Mouse (Mus musculus) forebrain, embryonic 15.5 days (tissue): ENCODE results near the gene Specc1l. TPM values are rescaled to one million over a fixed set of nuclear protein-coding genes. Genes with fewer than 3 reads are reported as not detected.

Experiments used
- ATAC-seq: fragments of 200-750 bp; cut with Nextera tagmentation; replicated peaks from 2 replicates; pipeline ENCODE4 v1.8.0; 2017; ENCODE audit warnings: mild to moderate bottlenecking, moderate TSS enrichment, moderate library complexity
- H3K27ac ChIP-seq: fragments of 300-500 bp; sonication (generic); replicated peaks from 2 replicates; pipeline ENCODE4 v1.5.1; 2015; ENCODE audit warnings: mild to moderate bottlenecking, inconsistent platforms
- H3K27me3 ChIP-seq: fragments of 300-500 bp; sonication (generic); 2 replicates; pipeline ENCODE4 v1.6.1; 2015; ENCODE audit warnings: inconsistent platforms
- H3K36me3 ChIP-seq: fragments of 300-500 bp; sonication (generic); 2 replicates; pipeline ENCODE4 v1.6.1; 2015; ENCODE audit warnings: mild to moderate bottlenecking, inconsistent platforms
- H3K4me1 ChIP-seq: fragments of 300-500 bp; sonication (generic); 2 replicates; pipeline ENCODE4 v1.6.1; 2015; ENCODE audit warnings: inconsistent platforms
- H3K4me2 ChIP-seq: fragments of 300-500 bp; sonication (generic); replicated peaks from 2 replicates; pipeline ENCODE4 v1.6.1; 2015; ENCODE audit warnings: mild to moderate bottlenecking, inconsistent platforms
- H3K4me3 ChIP-seq: fragments of 300-500 bp; sonication (generic); 2 replicates; pipeline ENCODE4 v1.5.1; 2015; ENCODE audit warnings: mild to moderate bottlenecking, inconsistent platforms
- H3K9ac ChIP-seq: fragments of 300-500 bp; sonication (generic); replicated peaks from 2 replicates; pipeline ENCODE4 v1.6.1; 2015; ENCODE audit warnings: mild to moderate bottlenecking, inconsistent platforms
- H3K9me3 ChIP-seq: fragments of 300-500 bp; sonication (generic); 2 replicates; pipeline ENCODE4 v1.6.1; 2016; ENCODE audit warnings: inconsistent platforms
- WGBS: fragments of 180-500 bp; shearing (Covaris S2); methylation state at CpG from one replicate; pipeline ENCODE4 v1.1.7; 2015; ENCODE audit warnings: mixed read lengths; 5-methylcytosine and 5-hydroxymethylcytosine counted together
- polyA plus RNA-seq: library from polyadenylated mRNA; unstranded; fragments of >200 nt; fragmentation: Nextera tagmentation; extraction: Ambion mirVana; gene quantifications from 2 replicates; pipeline ENCODE4 v1.2.1, GENCODE M21; 2015

The Specc1l gene
- polyA plus RNA-seq, 1 experiment from 2014 or later, result 44.7 TPM

GRCm38 (mm10) chr10:75320321-75320720 lies 108.4 kb downstream of the Specc1l start:
- Histone ChIP-seq H3K27me3 (peaks cover 14% of the 10 kb centered on the region; the same call in 1 of the 2 replicates), H3K4me2 (no peak overlapping the region; the same call in 1 of the 2 replicates), H3K9me3 (no peaks in the 10 kb centered on the region), H3K9ac (no peak overlapping the region), H3K27ac (no peak overlapping the region), H3K36me3 (no peaks in the 10 kb centered on the region), H3K4me3 (no peak overlapping the region), H3K4me1 (peaks cover 18% of the 10 kb centered on the region)
- 68% methylated on average over 4 of the region's 4 CpGs for WGBS
- no peak for ATAC-seq

- Histone ChIP-seq H3K36me3 (no peaks in the 10 kb centered on the region), H3K9ac (no peak overlapping the region), H3K27ac (no peak overlapping the region), H3K4me1 (peaks cover 3% of the 10 kb centered on the region; the same call in 1 of the 2 replicates), H3K27me3 (peaks cover 8% of the 10 kb centered on the region; the same call in 1 of the 2 replicates), H3K4me3 (no peak overlapping the region), H3K9me3 (no peaks in the 10 kb centered on the region), H3K4me2 (no peak overlapping the region)
- 60% methylated on average over 6 of the region's 6 CpGs for WGBS
- ATAC-seq, result no peak
Measured at GRCm38 (mm10) chr10:75322966-75323365, 111.1 kb downstream of the Specc1l start.

- no peaks in the 10 kb centered on the region for H3K9me3 ChIP-seq
- no peak overlapping the region for H3K27ac ChIP-seq
- H3K27me3 ChIP-seq, result no peaks in the 10 kb centered on the region
- peaks cover 3% of the 10 kb centered on the region; the same call in 1 of the 2 replicates for H3K4me1 ChIP-seq
- no peak overlapping the region for H3K4me2 ChIP-seq
- no peak overlapping the region for H3K9ac ChIP-seq
- H3K36me3 ChIP-seq, result no peaks in the 10 kb centered on the region
- WGBS, result 91% methylated on average over 8 of the region's 8 CpGs
- H3K4me3 ChIP-seq, result no peak overlapping the region
- ATAC-seq, result no peak
Measured at GRCm38 (mm10) chr10:75323986-75324385, 112.1 kb downstream of the Specc1l start.

DNA sequence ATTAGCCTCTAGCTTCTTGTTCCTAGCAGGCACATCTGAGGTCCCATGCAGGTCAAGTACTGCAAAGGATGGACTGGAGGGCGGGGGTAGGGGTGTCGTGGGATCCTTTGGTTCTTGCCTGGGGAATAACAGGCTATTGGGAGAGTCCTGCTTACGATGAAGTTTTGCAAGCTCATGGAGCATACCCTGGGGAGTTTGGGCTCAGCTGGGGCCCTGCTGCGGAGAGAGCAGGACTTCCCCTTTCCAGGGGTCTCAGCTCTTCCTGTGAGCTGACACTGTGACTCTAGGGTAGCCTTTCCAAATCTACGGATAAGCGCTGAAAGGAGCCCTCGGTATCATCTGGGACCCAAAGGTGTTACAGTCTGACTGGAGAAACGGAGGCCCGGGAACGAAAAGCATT lies 112.5 kb downstream of the Specc1l start:
- H3K4me2 ChIP-seq, result no peak overlapping the region

GRCm38 (mm10) chr10:75325821-75326220 lies 113.9 kb downstream of the Specc1l start:
- WGBS, result 94% methylated on average over 23 of the region's 23 CpGs
- no peak overlapping the region for H3K27ac ChIP-seq

More for the DNA sequence above, 112.5 kb downstream of the Specc1l start:
- no peak overlapping the region for H3K27ac ChIP-seq
- peaks cover 3% of the 10 kb centered on the region; the same call in 1 of the 2 replicates for H3K4me1 ChIP-seq
- no peaks in the 10 kb centered on the region for H3K9me3 ChIP-seq
- no peak overlapping the region for H3K9ac ChIP-seq
- no peaks in the 10 kb centered on the region for H3K36me3 ChIP-seq
- WGBS, result 78% methylated on average over 10 of the region's 10 CpGs
- no peaks in the 10 kb centered on the region for H3K27me3 ChIP-seq
- no peak for ATAC-seq
- H3K4me3 ChIP-seq, result no peak overlapping the region

GRCm38 (mm10) chr10:75326553-75326952 lies 114.7 kb downstream of the Specc1l start:
- Histone ChIP-seq H3K4me1 (peaks cover 3% of the 10 kb centered on the region; the same call in 1 of the 2 replicates), H3K4me2 (no peak overlapping the region), H3K9ac (no peak overlapping the region), H3K27me3 (no peaks in the 10 kb centered on the region), H3K4me3 (no peak overlapping the region), H3K9me3 (no peaks in the 10 kb centered on the region), H3K27ac (no peak overlapping the region), H3K36me3 (no peaks in the 10 kb centered on the region)
- ATAC-seq, result no peak
- WGBS, result 86% methylated on average over 3 of the region's 3 CpGs

More at GRCm38 (mm10) chr10:75325821-75326220, 113.9 kb downstream of the Specc1l start:
- no peak for ATAC-seq
- Histone ChIP-seq H3K4me3 (no peak overlapping the region), H3K4me1 (peaks cover 3% of the 10 kb centered on the region; the same call in 1 of the 2 replicates), H3K36me3 (no peaks in the 10 kb centered on the region), H3K9ac (no peak overlapping the region), H3K4me2 (no peak overlapping the region), H3K27me3 (no peaks in the 10 kb centered on the region), H3K9me3 (no peaks in the 10 kb centered on the region)

DNA sequence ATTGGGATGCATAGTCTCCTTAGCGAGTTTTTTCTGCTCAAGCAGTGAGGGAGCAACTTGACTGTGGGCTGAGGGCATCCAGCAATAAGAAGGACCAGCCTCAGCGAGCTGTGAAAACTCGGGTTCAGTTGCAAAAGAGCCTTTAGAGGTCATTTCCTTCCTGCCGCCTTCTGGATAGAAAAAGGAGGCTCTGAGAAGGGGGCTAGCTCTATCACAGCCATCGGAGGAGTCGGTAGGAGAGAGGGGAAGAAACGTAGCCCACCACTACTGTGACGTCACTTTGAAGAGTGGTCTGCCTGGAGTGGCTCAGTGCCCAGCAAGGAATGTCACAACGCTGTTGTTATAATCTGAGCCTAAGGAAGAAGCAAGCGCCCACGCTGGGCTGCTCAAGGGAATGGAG lies 115.2 kb downstream of the Specc1l start:
- H3K27me3 ChIP-seq, result no peaks in the 10 kb centered on the region
- ATAC-seq, result no peak
- no peak overlapping the region for H3K4me3 ChIP-seq
- no peaks in the 10 kb centered on the region for H3K9me3 ChIP-seq
- WGBS, result 77% methylated on average over 11 of the region's 11 CpGs
- no peaks in the 10 kb centered on the region for H3K36me3 ChIP-seq
- H3K27ac ChIP-seq, result no peak overlapping the region
- H3K4me1 ChIP-seq, result peaks cover 3% of the 10 kb centered on the region; the same call in 1 of the 2 replicates
- no peak overlapping the region for H3K4me2 ChIP-seq
- no peak overlapping the region for H3K9ac ChIP-seq

- Histone ChIP-seq H3K27ac (no peak overlapping the region), H3K9me3 (no peaks in the 10 kb centered on the region), H3K27me3 (no peaks in the 10 kb centered on the region), H3K4me1 (peaks cover 3% of the 10 kb centered on the region; the same call in 1 of the 2 replicates), H3K4me2 (no peak overlapping the region), H3K4me3 (no peak overlapping the region), H3K36me3 (no peaks in the 10 kb centered on the region), H3K9ac (no peak overlapping the region)
- WGBS, result 57% methylated on average over 4 of the region's 4 CpGs
- ATAC-seq, result no peak
Measured at GRCm38 (mm10) chr10:75328201-75328704, 116.4 kb downstream of the Specc1l start.

GRCm38 (mm10) chr10:75332268-75332667 lies 120.4 kb downstream of the Specc1l start:
- Histone ChIP-seq H3K9me3 (no peaks in the 10 kb centered on the region), H3K4me2 (no peak overlapping the region), H3K4me1 (no peaks in the 10 kb centered on the region), H3K27me3 (no peaks in the 10 kb centered on the region), H3K9ac (no peak overlapping the region), H3K27ac (no peak overlapping the region), H3K4me3 (no peak overlapping the region), H3K36me3 (no peaks in the 10 kb centered on the region)
- WGBS, result 87% methylated on average over 3 of the region's 3 CpGs
- no peak for ATAC-seq

GRCm38 (mm10) chr10:75333176-75333776 lies 121.4 kb downstream of the Specc1l start:
- no peaks in the 10 kb centered on the region for H3K27me3 ChIP-seq
- no peak for ATAC-seq
- no peaks in the 10 kb centered on the region for H3K9me3 ChIP-seq
- H3K9ac ChIP-seq, result no peak overlapping the region
- no peak overlapping the region for H3K27ac ChIP-seq
- no peak overlapping the region for H3K4me3 ChIP-seq
- no peaks in the 10 kb centered on the region for H3K4me1 ChIP-seq
- 94% methylated on average over 23 of the region's 23 CpGs for WGBS
- no peak overlapping the region for H3K4me2 ChIP-seq
- H3K36me3 ChIP-seq, result no peaks in the 10 kb centered on the region

DNA sequence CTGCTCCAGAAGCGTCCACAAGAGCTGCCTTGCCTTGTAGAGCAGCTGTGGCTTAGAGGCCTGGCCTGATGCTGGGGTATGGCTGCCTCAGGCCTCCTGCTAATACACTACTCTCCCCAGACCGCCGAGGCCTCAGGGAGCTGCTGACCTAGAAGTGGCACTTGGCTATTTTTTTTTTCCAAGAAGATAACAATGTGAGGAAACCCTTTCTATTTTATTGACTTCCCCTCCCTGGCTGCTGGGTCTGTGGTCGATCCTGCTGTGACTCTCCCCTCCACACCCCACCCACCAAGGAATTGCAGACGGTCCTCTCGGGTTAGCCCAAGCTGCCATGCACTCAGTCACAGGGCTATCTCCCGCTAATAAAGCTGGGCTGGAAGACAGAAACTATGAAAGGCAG lies 122.3 kb downstream of the Specc1l start:
- H3K9me3 ChIP-seq, result no peaks in the 10 kb centered on the region
- no peak overlapping the region for H3K4me3 ChIP-seq
- no peaks in the 10 kb centered on the region for H3K27me3 ChIP-seq
- H3K4me1 ChIP-seq, result no peaks in the 10 kb centered on the region
- 79% methylated on average over 7 of the region's 7 CpGs for WGBS
- H3K4me2 ChIP-seq, result no peak overlapping the region
- no peak for ATAC-seq
- H3K9ac ChIP-seq, result no peak overlapping the region
- no peak overlapping the region for H3K27ac ChIP-seq
- H3K36me3 ChIP-seq, result no peaks in the 10 kb centered on the region

DNA sequence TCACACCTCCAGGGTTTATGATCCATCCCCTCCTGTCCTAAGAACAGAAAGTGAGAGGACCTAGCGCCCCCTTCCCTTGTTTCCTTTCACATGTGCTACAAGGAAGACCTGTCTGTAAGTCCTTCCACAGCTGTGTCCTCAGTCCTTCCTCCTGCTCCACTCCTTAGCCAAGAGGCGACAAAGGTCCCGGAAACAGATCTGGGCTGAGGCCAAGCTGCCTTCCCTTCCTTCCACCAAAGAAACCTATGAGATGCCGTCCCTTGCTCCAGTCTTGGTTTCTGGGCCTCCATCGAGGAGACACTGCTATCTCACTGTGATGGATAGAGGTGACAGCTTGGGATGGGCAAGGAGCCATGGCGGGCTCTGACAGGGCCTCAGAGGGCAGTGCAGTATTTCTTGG lies 123.2 kb downstream of the Specc1l start:
- Histone ChIP-seq H3K36me3 (no peaks in the 10 kb centered on the region), H3K27me3 (no peaks in the 10 kb centered on the region), H3K4me1 (no peaks in the 10 kb centered on the region), H3K9ac (no peak overlapping the region), H3K9me3 (no peaks in the 10 kb centered on the region), H3K4me3 (no peak overlapping the region), H3K4me2 (no peak overlapping the region), H3K27ac (no peak overlapping the region)
- no peak for ATAC-seq
- WGBS, result 86% methylated on average over 6 of the region's 6 CpGs

- no peak overlapping the region for H3K4me3 ChIP-seq
- no peaks in the 10 kb centered on the region for H3K36me3 ChIP-seq
- 91% methylated on average over 10 of the region's 10 CpGs for WGBS
- no peaks in the 10 kb centered on the region for H3K27me3 ChIP-seq
- no peak overlapping the region for H3K9ac ChIP-seq
- H3K27ac ChIP-seq, result no peak overlapping the region
- H3K4me2 ChIP-seq, result no peak overlapping the region
- no peak for ATAC-seq
- H3K9me3 ChIP-seq, result no peaks in the 10 kb centered on the region
- no peaks in the 10 kb centered on the region for H3K4me1 ChIP-seq
Measured at GRCm38 (mm10) chr10:75337231-75337630, 125.4 kb downstream of the Specc1l start.
